Comparison of ENCODE assay signal across 12 mouse cellular contexts in the genomic region with DNA sequence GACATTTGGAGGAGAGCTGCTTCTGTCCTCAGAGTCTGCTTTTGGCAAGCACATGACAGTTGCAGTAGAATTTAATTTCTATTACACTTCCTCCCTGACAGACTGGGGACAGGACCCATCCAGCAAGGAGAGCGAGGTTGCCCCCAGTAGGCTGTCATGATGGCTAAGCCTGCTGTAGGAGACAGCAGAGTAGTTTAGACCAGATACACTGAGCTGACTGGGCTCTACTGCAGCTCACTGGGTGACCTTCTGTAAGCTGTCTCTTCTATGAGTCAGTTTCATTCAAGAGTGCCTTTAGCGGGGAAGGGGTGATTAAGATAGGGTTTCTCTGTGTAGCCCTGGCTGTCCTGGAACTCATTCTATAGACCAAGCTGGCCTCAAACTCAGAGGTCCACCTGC. TPM values are rescaled to one million over a fixed set of nuclear protein-coding genes. Genes with fewer than 3 reads are reported as not detected.
DNase-seq lines count a peak whose midpoint lies in the region; ATAC-seq lines count a peak whose summit lies in the region.
"Had no signal": no experiment of that assay in that cellular context is flagged by ENCODE, and none has a peak within 500 bp of the region (broad histone marks: within the 10 kb centered on the region; RNA-seq: fewer than 3 reads in every experiment).

No protein-coding gene starts in this region.

- H3K9ac ChIP-seq in forebrain, embryonic 12.5 days: no peak overlapping the region
- H3K9ac ChIP-seq: liver, embryonic 15.5 days had no signal

- H3K27ac ChIP-seq in forebrain, embryonic 10.5 days: peak overlapping the region; percentile 32; the same call in 1 of the 2 replicates
- H3K27ac ChIP-seq in forebrain, embryonic 12.5 days: no peak overlapping the region
- peak overlapping the region; percentile 48 for H3K27ac ChIP-seq in embryonic facial prominence, embryonic 10.5 days (replicated peaks)
- H3K27ac ChIP-seq: liver, embryonic 15.5 days had no signal

- 79% methylated on average over 2 of the region's 2 CpGs for WGBS in forebrain, embryonic 10.5 days
- WGBS in forebrain, embryonic 12.5 days: 90% methylated on average over 2 of the region's 2 CpGs
- 73% methylated on average over 2 of the region's 2 CpGs for WGBS in embryonic facial prominence, embryonic 10.5 days

- H3K9me3 ChIP-seq in forebrain, embryonic 10.5 days: no peaks in the 10 kb centered on the region
- H3K9me3 ChIP-seq in forebrain, embryonic 12.5 days: no peaks in the 10 kb centered on the region
- H3K9me3 ChIP-seq in embryonic facial prominence, embryonic 10.5 days: no peaks in the 10 kb centered on the region
- H3K9me3 ChIP-seq: liver, embryonic 15.5 days had no signal

- H3K4me3 ChIP-seq in forebrain, embryonic 10.5 days: no peak overlapping the region
- no peak overlapping the region for H3K4me3 ChIP-seq in forebrain, embryonic 12.5 days (replicated peaks)
- H3K4me3 ChIP-seq in embryonic facial prominence, embryonic 10.5 days: no peak overlapping the region
- H3K4me3 ChIP-seq: liver, embryonic 15.5 days had no signal

- H3K27me3 ChIP-seq in forebrain, embryonic 10.5 days (ENCODE audit: poor library complexity, severe bottlenecking): no peaks in the 10 kb centered on the region
- H3K27me3 ChIP-seq in forebrain, embryonic 12.5 days: peaks cover 8% of the 10 kb centered on the region; the same call in 1 of the 2 replicates
- no peaks in the 10 kb centered on the region for H3K27me3 ChIP-seq in embryonic facial prominence, embryonic 10.5 days (replicated peaks; ENCODE audit: low read depth, poor library complexity, severe bottlenecking)
- H3K27me3 ChIP-seq: liver, embryonic 15.5 days had no signal

- no peaks in the 10 kb centered on the region for H3K36me3 ChIP-seq in forebrain, embryonic 10.5 days (replicated peaks)
- no peaks in the 10 kb centered on the region for H3K36me3 ChIP-seq in forebrain, embryonic 12.5 days (replicated peaks)
- peaks cover 30% of the 10 kb centered on the region for H3K36me3 ChIP-seq in embryonic facial prominence, embryonic 10.5 days (replicated peaks)
- H3K36me3 ChIP-seq: liver, embryonic 15.5 days had no signal

- no peak for ATAC-seq in forebrain, embryonic 12.5 days (ENCODE audit: low FRiP score)

- no peak overlapping the region for H3K4me2 ChIP-seq in forebrain, embryonic 12.5 days
- H3K4me2 ChIP-seq: liver, embryonic 15.5 days had no signal

- no peak for DNase-seq in forebrain, embryonic 10.5 days (ENCODE audit: extremely low spot score, low spot score)
- peak; percentile 19 for DNase-seq in kidney, adult 9 months
- DNase-seq in kidney, postnatal 36 days: no peak
- DNase-seq in embryonic facial prominence, embryonic 10.5 days (ENCODE audit: low spot score): no peak
- peak; percentile 27 for DNase-seq in heart, postnatal 4 days
- DNase-seq in T-cell, adult 2 months (ENCODE audit: low spot score): no peak
- no peak for DNase-seq in MN1 (ENCODE audit: low spot score)
- DNase-seq: adrenal gland, postnatal 25 days; B cell, adult 2 months; thymus, adult 18-20 months had no signal

- H3K4me1 ChIP-seq in forebrain, embryonic 10.5 days: peaks cover 59% of the 10 kb centered on the region
- H3K4me1 ChIP-seq in forebrain, embryonic 12.5 days: peaks cover 29% of the 10 kb centered on the region
- H3K4me1 ChIP-seq in embryonic facial prominence, embryonic 10.5 days: peaks cover 82% of the 10 kb centered on the region

RNA-seq across cellular contexts. Expression of gene Umps, which starts 27.7 kb away (rescaled TPM):
- polyA plus RNA-seq in forebrain, embryonic 10.5 days (2016; fragmentation: Nextera tagmentation; extraction: Ambion mirVana): 107 and 111 TPM in 2 replicates
- polyA plus RNA-seq in forebrain, embryonic 12.5 days (2016; fragmentation: Nextera tagmentation; extraction: Ambion mirVana): 56.5 and 56.9 TPM in 2 replicates
- polyA plus RNA-seq in embryonic facial prominence, embryonic 10.5 days (2016; fragmentation: Nextera tagmentation; extraction: Ambion mirVana): 105 and 106 TPM in 2 replicates
- total RNA-seq in heart, postnatal 4 days (2021): 10 to 100 TPM; 17.0 to 18.1 TPM

Comparison
In these comparisons a context has a peak if more than half of its experiments do, and no peak if none do; other contexts are left out.
1. DNase-seq: peak in kidney, adult 9 months (single experiment) and heart, postnatal 4 days (single experiment); none in forebrain, embryonic 10.5 days (single experiment), kidney, postnatal 36 days (0 of 2), embryonic facial prominence, embryonic 10.5 days (single experiment), T-cell, adult 2 months (single experiment) and MN1 (single experiment).